Mouse (Mus musculus) midbrain, embryonic 16.5 days (tissue): ENCODE measurements at regions not wholly inside any gene's neighbourhood (a gene's known extent, or its start where the extent isn't known, plus 50 kb on each side); places are given as distances from the start of the nearest gene placed in this dataset.

Experiments
- ATAC-seq: fragments of 200-750 bp; cut with Nextera tagmentation; 2 replicates; pipeline ENCODE4 v1.8.0; 2017; ENCODE audit warnings: moderate TSS enrichment
- H3K27ac ChIP-seq: fragments of 300-500 bp; sonication (generic); 2 replicates; pipeline ENCODE4 v1.5.1; 2014; ENCODE audit warnings: mild to moderate bottlenecking, low read length, mixed read lengths
- H3K27me3 ChIP-seq: fragments of 300-500 bp; sonication (generic); 2 replicates; pipeline ENCODE4 v1.6.1; 2014; ENCODE audit warnings: low read depth, low read length, mixed read lengths; ENCODE audit not compliant: control insufficient read depth, insufficient read depth
- H3K36me3 ChIP-seq: fragments of 300-500 bp; sonication (generic); 2 replicates; pipeline ENCODE4 v1.6.1; 2014; ENCODE audit warnings: mild to moderate bottlenecking, low read length, moderate library complexity, mixed read lengths; ENCODE audit not compliant: control insufficient read depth, insufficient read depth
- H3K4me1 ChIP-seq: fragments of 300-500 bp; sonication (generic); 2 replicates; pipeline ENCODE4 v1.6.1; 2014; ENCODE audit warnings: mild to moderate bottlenecking, low read length, mixed read lengths; ENCODE audit not compliant: control insufficient read depth, insufficient read depth
- H3K4me2 ChIP-seq: fragments of 300-500 bp; sonication (generic); 2 replicates; pipeline ENCODE4 v1.6.1; 2014; ENCODE audit warnings: mild to moderate bottlenecking, low read length, mixed read lengths
- H3K4me3 ChIP-seq: fragments of 300-500 bp; sonication (generic); 2 replicates; pipeline ENCODE4 v1.5.1; 2014; ENCODE audit warnings: low read depth, mild to moderate bottlenecking, low read length, moderate library complexity, mixed read lengths
- H3K9ac ChIP-seq: fragments of 300-500 bp; sonication (generic); 2 replicates; pipeline ENCODE4 v1.6.1; 2014; ENCODE audit warnings: low read depth, low read length, mixed read lengths
- H3K9me3 ChIP-seq: fragments of 300-500 bp; sonication (generic); replicated peaks from 2 replicates; pipeline ENCODE4 v1.6.1; 2014; ENCODE audit warnings: mild to moderate bottlenecking, low read length, mixed read lengths; ENCODE audit not compliant: control insufficient read depth, poor library complexity, severe bottlenecking
- WGBS: fragments of 180-500 bp; shearing (Covaris S2); extraction: QIAGEN DNeasy Blood & Tissue Kit; methylation state at CpG from one replicate; pipeline ENCODE4 v1.1.7; 2014; 5-methylcytosine and 5-hydroxymethylcytosine counted together

- Histone ChIP-seq H3K9ac (no peak overlapping the region), H3K36me3 (no peaks in the 10 kb centered on the region), H3K4me1 (no peaks in the 10 kb centered on the region), H3K27ac (no peak overlapping the region), H3K4me2 (no peak overlapping the region), H3K27me3 (no peaks in the 10 kb centered on the region), H3K9me3 (no peaks in the 10 kb centered on the region), H3K4me3 (no peak overlapping the region)
- ATAC-seq = no peak
- 93% methylated on average over 6 of the region's 6 CpGs for WGBS
Observed at GRCm38 (mm10) chr1:30515846-30516245, 357.9 kb downstream of the Phf3 start.

DNA sequence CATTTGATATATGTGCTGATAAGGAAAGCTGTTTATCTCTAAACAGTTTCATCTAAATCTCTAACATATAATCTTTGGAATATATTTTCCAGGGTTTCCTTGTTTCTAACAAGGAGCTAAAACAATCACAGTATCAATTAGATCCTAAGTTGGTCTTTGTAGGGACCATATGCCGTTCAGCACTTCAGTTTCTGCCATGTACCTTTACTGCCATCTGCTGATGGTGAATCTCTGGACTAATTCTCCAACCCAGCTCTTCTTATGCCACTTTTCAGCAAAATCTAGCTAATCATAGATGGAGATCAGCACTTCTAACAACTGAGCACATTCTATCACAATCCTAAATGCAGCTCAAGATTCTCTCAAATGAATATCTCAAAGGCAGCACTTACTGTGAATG is 370.5 kb downstream of the Phf3 start:
- Histone ChIP-seq H3K4me2 (no peak overlapping the region), H3K27me3 (no peaks in the 10 kb centered on the region), H3K4me3 (no peak overlapping the region), H3K36me3 (no peaks in the 10 kb centered on the region), H3K4me1 (no peaks in the 10 kb centered on the region), H3K27ac (no peak overlapping the region), H3K9me3 (no peaks in the 10 kb centered on the region), H3K9ac (no peak overlapping the region)
- WGBS = 21% methylated on average over 1 of the region's 1 CpGs
- ATAC-seq = peak; percentile 83

- WGBS = 86% methylated on average over 4 of the region's 4 CpGs
Observed at GRCm38 (mm10) chr1:30460295-30460958, 413.3 kb downstream of the Phf3 start.

DNA sequence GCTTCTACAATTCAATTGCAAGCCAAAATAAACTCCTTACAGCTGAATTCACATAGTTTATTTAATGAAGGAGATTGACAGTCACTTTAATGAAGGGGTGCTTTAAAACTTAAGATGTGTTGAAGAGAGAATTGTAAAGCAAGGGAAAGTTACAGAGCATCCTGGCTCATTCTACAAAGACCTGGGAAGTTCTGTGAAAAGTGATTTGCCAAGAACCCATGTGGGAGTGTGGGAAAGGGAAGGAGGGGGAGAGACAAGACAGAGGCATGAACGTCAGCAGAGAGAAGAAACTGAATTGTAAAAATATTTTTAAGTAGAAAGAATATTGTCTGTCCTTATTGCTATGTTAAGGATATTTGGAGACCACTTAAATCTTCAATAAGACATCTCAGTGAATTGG is 435.8 kb downstream of the Phf3 start:
- Histone ChIP-seq H3K27ac (no peak overlapping the region), H3K36me3 (no peaks in the 10 kb centered on the region), H3K9ac (no peak overlapping the region), H3K27me3 (no peaks in the 10 kb centered on the region), H3K9me3 (no peaks in the 10 kb centered on the region), H3K4me1 (no peaks in the 10 kb centered on the region), H3K4me3 (no peak overlapping the region), H3K4me2 (no peak overlapping the region)
- 65% methylated on average over 1 of the region's 1 CpGs for WGBS
- no peak for ATAC-seq

More at GRCm38 (mm10) chr1:30460295-30460958, 413.3 kb downstream of the Phf3 start:
- H3K27me3 ChIP-seq = no peaks in the 10 kb centered on the region
- no peak overlapping the region for H3K9ac ChIP-seq
- ATAC-seq = no peak
- H3K4me1 ChIP-seq = no peaks in the 10 kb centered on the region
- H3K4me2 ChIP-seq = no peak overlapping the region
- no peak overlapping the region for H3K27ac ChIP-seq
- no peak overlapping the region for H3K4me3 ChIP-seq
- no peaks in the 10 kb centered on the region for H3K9me3 ChIP-seq
- no peaks in the 10 kb centered on the region for H3K36me3 ChIP-seq

DNA sequence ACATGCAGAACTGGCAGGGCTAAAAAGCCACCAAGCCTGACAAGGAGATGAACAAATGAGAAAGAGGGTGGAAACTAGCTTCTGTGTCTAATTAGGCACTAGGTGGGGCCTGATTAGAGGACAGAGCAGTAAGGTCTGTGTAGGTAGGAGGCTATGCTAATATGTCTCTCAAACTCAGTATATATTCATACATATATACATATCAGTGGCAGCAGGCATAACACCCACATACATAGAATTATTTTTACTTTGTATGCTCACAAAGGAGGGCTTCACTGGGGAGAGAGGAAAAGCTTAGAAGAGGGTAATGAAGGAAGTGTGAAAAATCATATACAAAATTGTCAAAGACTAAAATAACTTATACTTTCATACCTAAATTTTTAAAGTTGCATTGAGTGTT is 457.1 kb downstream of the Phf3 start:
- Histone ChIP-seq H3K4me1 (no peaks in the 10 kb centered on the region), H3K4me2 (no peak overlapping the region), H3K27ac (no peak overlapping the region), H3K9ac (no peak overlapping the region), H3K9me3 (no peaks in the 10 kb centered on the region), H3K36me3 (no peaks in the 10 kb centered on the region), H3K27me3 (no peaks in the 10 kb centered on the region), H3K4me3 (no peak overlapping the region)
- no peak for ATAC-seq

DNA sequence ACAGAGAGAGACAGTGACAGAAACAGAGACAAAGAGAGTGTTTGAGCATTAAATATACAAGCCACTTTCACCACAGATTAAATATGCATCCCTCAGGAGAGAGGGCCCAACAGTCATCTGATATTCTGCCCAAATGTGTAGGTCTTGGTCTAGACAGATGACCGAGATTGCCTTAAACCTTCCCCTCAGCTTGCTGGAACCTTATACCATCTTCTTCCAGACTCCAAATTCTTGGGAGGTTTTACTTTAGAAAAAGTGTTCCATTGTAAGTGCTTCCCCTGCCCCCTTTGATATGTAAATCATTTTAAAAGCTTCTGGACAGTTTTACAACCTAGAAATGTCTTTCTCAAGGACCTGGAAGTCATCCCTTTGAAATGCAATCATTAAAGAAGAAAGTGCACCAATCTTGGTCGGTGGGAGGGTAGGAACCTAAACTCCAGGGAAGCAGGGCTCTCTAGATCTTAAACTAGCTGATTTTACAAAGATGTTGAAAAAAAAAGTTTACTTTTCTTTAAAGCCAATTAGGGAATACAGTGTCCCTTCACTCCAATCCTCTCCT is 458.8 kb downstream of the Phf3 start:
- Histone ChIP-seq H3K4me2 (no peak overlapping the region), H3K9me3 (no peaks in the 10 kb centered on the region), H3K27ac (no peak overlapping the region), H3K36me3 (no peaks in the 10 kb centered on the region), H3K27me3 (no peaks in the 10 kb centered on the region), H3K4me1 (no peaks in the 10 kb centered on the region), H3K4me3 (no peak overlapping the region), H3K9ac (no peak overlapping the region)
- 48% methylated on average over 2 of the region's 2 CpGs for WGBS
- ATAC-seq = no peak
